Mouse (Mus musculus) forebrain, embryonic 15.5 days (tissue): ENCODE measurements around the gene Dock1. TPM values are rescaled to one million over a fixed set of nuclear protein-coding genes. Genes with fewer than 3 reads are reported as not detected.

Experiments
- ATAC-seq: fragments of 200-750 bp; cut with Nextera tagmentation; replicated peaks from 2 replicates; pipeline ENCODE4 v1.8.0; 2017; ENCODE audit warnings: mild to moderate bottlenecking, moderate TSS enrichment, moderate library complexity
- H3K27ac ChIP-seq: fragments of 300-500 bp; sonication (generic); replicated peaks from 2 replicates; pipeline ENCODE4 v1.5.1; 2015; ENCODE audit warnings: mild to moderate bottlenecking, inconsistent platforms
- H3K27me3 ChIP-seq: fragments of 300-500 bp; sonication (generic); 2 replicates; pipeline ENCODE4 v1.6.1; 2015; ENCODE audit warnings: inconsistent platforms
- H3K36me3 ChIP-seq: fragments of 300-500 bp; sonication (generic); 2 replicates; pipeline ENCODE4 v1.6.1; 2015; ENCODE audit warnings: mild to moderate bottlenecking, inconsistent platforms
- H3K4me1 ChIP-seq: fragments of 300-500 bp; sonication (generic); 2 replicates; pipeline ENCODE4 v1.6.1; 2015; ENCODE audit warnings: inconsistent platforms
- H3K4me2 ChIP-seq: fragments of 300-500 bp; sonication (generic); replicated peaks from 2 replicates; pipeline ENCODE4 v1.6.1; 2015; ENCODE audit warnings: mild to moderate bottlenecking, inconsistent platforms
- H3K4me3 ChIP-seq: fragments of 300-500 bp; sonication (generic); 2 replicates; pipeline ENCODE4 v1.5.1; 2015; ENCODE audit warnings: mild to moderate bottlenecking, inconsistent platforms
- H3K9ac ChIP-seq: fragments of 300-500 bp; sonication (generic); replicated peaks from 2 replicates; pipeline ENCODE4 v1.6.1; 2015; ENCODE audit warnings: mild to moderate bottlenecking, inconsistent platforms
- H3K9me3 ChIP-seq: fragments of 300-500 bp; sonication (generic); 2 replicates; pipeline ENCODE4 v1.6.1; 2016; ENCODE audit warnings: inconsistent platforms
- WGBS: fragments of 180-500 bp; shearing (Covaris S2); methylation state at CpG from one replicate; pipeline ENCODE4 v1.1.7; 2015; ENCODE audit warnings: mixed read lengths; 5-methylcytosine and 5-hydroxymethylcytosine counted together
- polyA plus RNA-seq: library from polyadenylated mRNA; unstranded; fragments of >200 nt; fragmentation: Nextera tagmentation; extraction: Ambion mirVana; gene quantifications from 2 replicates; pipeline ENCODE4 v1.2.1, GENCODE M21; 2015

Dock1 gene
- polyA plus RNA-seq, 1 experiment from 2014 or later: 7.7 TPM

- Histone ChIP-seq H3K4me2 (no peak overlapping the region), H3K4me3 (no peak overlapping the region), H3K36me3 (no peaks in the 10 kb centered on the region), H3K4me1 (peaks cover 14% of the 10 kb centered on the region), H3K27me3 (no peaks in the 10 kb centered on the region), H3K9ac (no peak overlapping the region), H3K9me3 (no peaks in the 10 kb centered on the region), H3K27ac (no peak overlapping the region)
- 96% methylated on average over 6 of the region's 6 CpGs for WGBS
- no peak for ATAC-seq
Measured at GRCm38 (mm10) chr7:134941891-134942290, 271.4 kb downstream of the Dock1 start.

- Histone ChIP-seq H3K36me3 (no peaks in the 10 kb centered on the region), H3K4me2 (no peak overlapping the region), H3K27me3 (no peaks in the 10 kb centered on the region), H3K4me1 (peaks cover 7% of the 10 kb centered on the region), H3K27ac (no peak overlapping the region), H3K9ac (no peak overlapping the region), H3K9me3 (no peaks in the 10 kb centered on the region), H3K4me3 (no peak overlapping the region)
- ATAC-seq: no peak
- WGBS: 71% methylated on average over 6 of the region's 6 CpGs
Measured at GRCm38 (mm10) chr7:134943063-134943462, 272.6 kb downstream of the Dock1 start.

- H3K4me2 ChIP-seq: no peak overlapping the region
- no peak overlapping the region for H3K9ac ChIP-seq
- no peak for ATAC-seq
- no peaks in the 10 kb centered on the region for H3K36me3 ChIP-seq
- no peak overlapping the region for H3K4me3 ChIP-seq
- no peak overlapping the region for H3K27ac ChIP-seq
- no peaks in the 10 kb centered on the region for H3K27me3 ChIP-seq
- WGBS: 81% methylated on average over 7 of the region's 7 CpGs
- peaks cover 3% of the 10 kb centered on the region for H3K4me1 ChIP-seq
- no peaks in the 10 kb centered on the region for H3K9me3 ChIP-seq
Measured at GRCm38 (mm10) chr7:134943701-134944100, 273.2 kb downstream of the Dock1 start.

- 77% methylated on average over 7 of the region's 7 CpGs for WGBS
- ATAC-seq: no peak
- H3K4me2 ChIP-seq: no peak overlapping the region
Measured at GRCm38 (mm10) chr7:134945925-134946716, 275.7 kb downstream of the Dock1 start.

GRCm38 (mm10) chr7:134959086-134959485, 288.6 kb downstream of the Dock1 start:
- Histone ChIP-seq H3K4me2 (no peak overlapping the region), H3K27me3 (no peaks in the 10 kb centered on the region), H3K4me3 (no peak overlapping the region), H3K9me3 (no peaks in the 10 kb centered on the region), H3K27ac (no peak overlapping the region), H3K36me3 (no peaks in the 10 kb centered on the region), H3K9ac (no peak overlapping the region), H3K4me1 (no peaks in the 10 kb centered on the region)
- no peak for ATAC-seq
- 77% methylated on average over 6 of the region's 6 CpGs for WGBS

More at GRCm38 (mm10) chr7:134945925-134946716, 275.7 kb downstream of the Dock1 start:
- H3K9ac ChIP-seq: no peak overlapping the region
- H3K9me3 ChIP-seq: no peaks in the 10 kb centered on the region
- H3K27ac ChIP-seq: no peak overlapping the region
- no peaks in the 10 kb centered on the region for H3K4me1 ChIP-seq
- no peak overlapping the region for H3K4me3 ChIP-seq
- no peaks in the 10 kb centered on the region for H3K36me3 ChIP-seq
- no peaks in the 10 kb centered on the region for H3K27me3 ChIP-seq

- 67% methylated on average over 4 of the region's 4 CpGs for WGBS
- Histone ChIP-seq H3K27me3 (no peaks in the 10 kb centered on the region), H3K9ac (no peak overlapping the region), H3K4me1 (no peaks in the 10 kb centered on the region), H3K4me3 (no peak overlapping the region), H3K4me2 (no peak overlapping the region), H3K9me3 (no peaks in the 10 kb centered on the region), H3K36me3 (no peaks in the 10 kb centered on the region), H3K27ac (no peak overlapping the region)
- no peak for ATAC-seq
Measured at GRCm38 (mm10) chr7:134960871-134961270, 290.4 kb downstream of the Dock1 start.

GRCm38 (mm10) chr7:134961608-134962007, 291.2 kb downstream of the Dock1 start:
- Histone ChIP-seq H3K36me3 (no peaks in the 10 kb centered on the region), H3K9me3 (no peaks in the 10 kb centered on the region), H3K27ac (no peak overlapping the region), H3K9ac (no peak overlapping the region), H3K4me1 (no peaks in the 10 kb centered on the region), H3K4me3 (no peak overlapping the region), H3K4me2 (no peak overlapping the region), H3K27me3 (no peaks in the 10 kb centered on the region)
- ATAC-seq: no peak
- 89% methylated on average over 2 of the region's 2 CpGs for WGBS

GRCm38 (mm10) chr7:134990244-134990643, 319.8 kb downstream of the Dock1 start:
- H3K9ac ChIP-seq: no peak overlapping the region
- no peak for ATAC-seq
- no peak overlapping the region for H3K27ac ChIP-seq
- no peaks in the 10 kb centered on the region for H3K36me3 ChIP-seq
- no peak overlapping the region for H3K4me3 ChIP-seq
- WGBS: 75% methylated on average over 3 of the region's 3 CpGs
- no peak overlapping the region for H3K4me2 ChIP-seq
- H3K9me3 ChIP-seq: no peaks in the 10 kb centered on the region
- H3K4me1 ChIP-seq: peaks cover 7% of the 10 kb centered on the region; the same call in 1 of the 2 replicates
- H3K27me3 ChIP-seq: no peaks in the 10 kb centered on the region

GRCm38 (mm10) chr7:134990911-134991310, 320.5 kb downstream of the Dock1 start:
- WGBS: 51% methylated on average over 2 of the region's 2 CpGs
- no peaks in the 10 kb centered on the region for H3K9me3 ChIP-seq
- no peaks in the 10 kb centered on the region for H3K36me3 ChIP-seq
- H3K27me3 ChIP-seq: no peaks in the 10 kb centered on the region
- H3K4me1 ChIP-seq: peaks cover 7% of the 10 kb centered on the region; the same call in 1 of the 2 replicates
- no peak overlapping the region for H3K9ac ChIP-seq
- ATAC-seq: 0 out of 2 replicates have a peak, but pooled peaks have one; percentile 19
- H3K27ac ChIP-seq: no peak overlapping the region
- no peak overlapping the region for H3K4me2 ChIP-seq
- no peak overlapping the region for H3K4me3 ChIP-seq

- Histone ChIP-seq H3K4me2 (no peak overlapping the region), H3K9ac (no peak overlapping the region), H3K36me3 (no peaks in the 10 kb centered on the region), H3K4me3 (no peak overlapping the region), H3K9me3 (no peaks in the 10 kb centered on the region), H3K27me3 (no peaks in the 10 kb centered on the region), H3K27ac (no peak overlapping the region), H3K4me1 (peaks cover 7% of the 10 kb centered on the region; the same call in 1 of the 2 replicates)
- ATAC-seq: 0 out of 2 replicates have a peak, but pooled peaks have one; percentile 26
- WGBS: 82% methylated on average over 5 of the region's 5 CpGs
Measured at GRCm38 (mm10) chr7:134994983-134995382, 324.5 kb downstream of the Dock1 start.

- no peaks in the 10 kb centered on the region for H3K27me3 ChIP-seq
- H3K9ac ChIP-seq: no peak overlapping the region
- no peaks in the 10 kb centered on the region for H3K36me3 ChIP-seq
- H3K9me3 ChIP-seq: no peaks in the 10 kb centered on the region
- no peak overlapping the region for H3K4me2 ChIP-seq
- ATAC-seq: no peak
- H3K4me3 ChIP-seq: no peak overlapping the region
- no peaks in the 10 kb centered on the region for H3K4me1 ChIP-seq
- WGBS: 95% methylated on average over 1 of the region's 1 CpGs
- no peak overlapping the region for H3K27ac ChIP-seq
Measured at GRCm38 (mm10) chr7:135002216-135002615, 331.8 kb downstream of the Dock1 start.

GRCm38 (mm10) chr7:135002891-135003290, 332.4 kb downstream of the Dock1 start:
- WGBS: 67% methylated on average over 9 of the region's 9 CpGs
- 0 out of 2 replicates have a peak, but pooled peaks have one; percentile 4 for ATAC-seq
- no peaks in the 10 kb centered on the region for H3K36me3 ChIP-seq

More at GRCm38 (mm10) chr7:135002891-135003290, 332.4 kb downstream of the Dock1 start:
- Histone ChIP-seq H3K4me1 (no peaks in the 10 kb centered on the region), H3K4me3 (no peak overlapping the region), H3K9ac (no peak overlapping the region), H3K9me3 (no peaks in the 10 kb centered on the region), H3K27ac (no peak overlapping the region), H3K27me3 (no peaks in the 10 kb centered on the region), H3K4me2 (no peak overlapping the region)
